Mouse (Mus musculus) limb, embryonic 10.5 days (tissue): ENCODE data around the gene Exosc1. TPM values are rescaled to one million over a fixed set of nuclear protein-coding genes. Genes with fewer than 3 reads are reported as not detected.
A peak's percentile ranks its signal among the peaks of the same experiment; 100 is the strongest.

Experiments used
- DNase-seq: peaks from one replicate; pipeline ENCODE4 v3.0.0-alpha.2; 2017; ENCODE audit warnings: low spot score
- H3K27ac ChIP-seq: fragments of 300-500 bp; sonication (generic); 2 replicates; pipeline ENCODE4 v1.5.1; 2016; ENCODE audit warnings: mild to moderate bottlenecking
- H3K27me3 ChIP-seq: fragments of 300-500 bp; sonication (generic); 2 replicates; pipeline ENCODE4 v1.6.1; 2016; ENCODE audit warnings: low read depth, mild to moderate bottlenecking; ENCODE audit not compliant: poor library complexity, severe bottlenecking
- H3K36me3 ChIP-seq: fragments of 300-500 bp; sonication (generic); 2 replicates; pipeline ENCODE4 v1.6.1; 2016; ENCODE audit warnings: mild to moderate bottlenecking, moderate library complexity
- H3K4me1 ChIP-seq: fragments of 300-500 bp; sonication (generic); 2 replicates; pipeline ENCODE4 v1.6.1; 2016
- H3K4me3 ChIP-seq: fragments of 300-500 bp; sonication (generic); 2 replicates; pipeline ENCODE4 v1.5.1; 2016; ENCODE audit warnings: mild to moderate bottlenecking, moderate library complexity
- H3K9me3 ChIP-seq: fragments of 300-500 bp; sonication (generic); replicated peaks from 2 replicates; pipeline ENCODE4 v1.6.1; 2016; ENCODE audit warnings: mild to moderate bottlenecking
- WGBS: fragments of 180-500 bp; shearing (Covaris S2); methylation state at CpG from one replicate; pipeline ENCODE4 v1.1.7; 2016; 5-methylcytosine and 5-hydroxymethylcytosine counted together
- polyA plus RNA-seq: library from polyadenylated mRNA; unstranded; fragments of >200 nt; fragmentation: Nextera tagmentation; extraction: Ambion mirVana; gene quantifications from 2 replicates; pipeline ENCODE4 v1.2.1, GENCODE M21; 2016

The Exosc1 gene
- polyA plus RNA-seq: 91.7 and 102 TPM in 2 replicates

- under 1% methylated on average over 47 of the region's 47 CpGs for WGBS
- H3K4me3 ChIP-seq: peak within 1 kb of the TSS; percentile 92
- peak; percentile 98 for DNase-seq
- H3K27me3 ChIP-seq: no peaks in the 10 kb centered on the region
- H3K9me3 ChIP-seq: no peaks in the 10 kb centered on the region
- H3K4me1 ChIP-seq: peaks cover 18% of the 10 kb centered on the region
- peaks cover 54% of the 10 kb centered on the region for H3K36me3 ChIP-seq
- peak within 1 kb of the TSS; percentile 89 for H3K27ac ChIP-seq
These were observed at the start of gene Exosc1, which contains the start of gene Zdhhc16 for GRCm38 (mm10) chr19:41933179-41934086. Exosc1 (minus strand) TSS chr19:41933423. Zdhhc16 (plus strand) TSS chr19:41933480.

- H3K9me3 ChIP-seq: no peaks in the 10 kb centered on the region
- H3K4me3 ChIP-seq: peak overlapping the region; percentile 77
- no peak for DNase-seq
- peak overlapping the region; percentile 91 for H3K27ac ChIP-seq
- H3K36me3 ChIP-seq: peaks cover 1% of the 10 kb centered on the region; the same call in 1 of the 2 replicates
- peaks cover 20% of the 10 kb centered on the region for H3K4me1 ChIP-seq
- peaks cover 14% of the 10 kb centered on the region for H3K27me3 ChIP-seq
- 6% methylated on average over 4 of the region's 4 CpGs for WGBS
These were observed 49.5 kb upstream of the Exosc1 start for GRCm38 (mm10) chr19:41982791-41983150.

DNA sequence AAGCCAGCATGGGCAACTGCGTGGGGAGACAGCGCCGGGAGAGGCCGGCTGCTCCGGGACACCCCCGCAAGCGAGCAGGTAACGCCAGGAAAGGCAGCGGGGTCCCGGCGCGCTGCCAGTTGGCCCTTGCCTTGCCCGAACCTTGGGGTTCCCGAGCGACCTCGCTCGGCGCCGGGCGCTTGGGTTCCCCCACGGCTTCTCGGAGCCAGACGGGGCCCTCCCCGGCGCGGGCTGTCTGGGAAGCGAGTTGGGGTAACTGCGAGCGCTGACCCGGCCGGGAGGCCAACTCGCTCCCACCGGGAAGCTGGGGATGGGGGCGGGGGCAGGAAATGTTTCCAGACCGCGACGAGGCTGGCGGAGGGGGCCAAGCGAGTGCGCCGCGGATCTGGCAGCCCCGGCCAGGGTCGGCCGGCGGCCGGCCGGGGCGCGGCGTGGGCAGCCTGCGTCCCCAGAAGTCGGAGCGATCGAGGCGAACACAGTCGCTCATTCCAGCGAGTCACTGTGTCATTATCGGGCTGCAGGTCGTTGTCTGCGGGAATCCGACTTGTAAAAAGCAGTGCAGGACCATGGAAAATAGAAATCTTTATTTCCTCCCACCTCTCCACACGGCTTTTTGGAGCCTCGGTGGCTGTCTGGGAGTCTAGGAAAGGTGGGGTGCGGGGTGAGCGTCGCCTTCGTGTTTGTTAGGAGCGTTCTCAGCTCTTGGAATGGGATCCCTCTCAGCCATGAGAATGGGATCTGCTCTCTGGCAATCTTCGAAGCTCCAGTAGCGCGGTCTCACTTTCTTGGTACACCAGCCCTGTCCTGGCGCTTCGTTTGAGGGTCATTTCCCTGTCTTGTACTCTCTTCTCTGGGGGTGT lies 48.9 kb upstream of the Exosc1 start:
- H3K36me3 ChIP-seq: peaks cover 4% of the 10 kb centered on the region; the same call in 1 of the 2 replicates
- peak overlapping the region; percentile 77 for H3K4me3 ChIP-seq
- WGBS: under 1% methylated on average over 74 of the region's 74 CpGs
- peaks cover 14% of the 10 kb centered on the region for H3K27me3 ChIP-seq
- no peaks in the 10 kb centered on the region for H3K9me3 ChIP-seq
- H3K4me1 ChIP-seq: peaks cover 24% of the 10 kb centered on the region
- DNase-seq: peak; percentile 74
- H3K27ac ChIP-seq: peak overlapping the region; percentile 91

- no peak for DNase-seq
- peaks cover 7% of the 10 kb centered on the region for H3K36me3 ChIP-seq
- WGBS: under 1% methylated on average over 33 of the region's 33 CpGs
- H3K27me3 ChIP-seq: peaks cover 14% of the 10 kb centered on the region
- H3K27ac ChIP-seq: peak within 1 kb of the TSS; percentile 91
- peak within 1 kb of the TSS; percentile 77 for H3K4me3 ChIP-seq
- no peaks in the 10 kb centered on the region for H3K9me3 ChIP-seq
- peaks cover 29% of the 10 kb centered on the region for H3K4me1 ChIP-seq
These were observed 48.3 kb upstream of the Exosc1 start, which contains the start of gene Ubtd1 for GRCm38 (mm10) chr19:41981595-41981927. Ubtd1 (plus strand) TSS chr19:41981763.

- Histone ChIP-seq H3K4me3 (peak within 1 kb of the TSS; percentile 77), H3K27me3 (peaks cover 14% of the 10 kb centered on the region), H3K36me3 (peaks cover 9% of the 10 kb centered on the region), H3K9me3 (no peaks in the 10 kb centered on the region), H3K4me1 (peaks cover 32% of the 10 kb centered on the region), H3K27ac (peak within 1 kb of the TSS; percentile 91)
- WGBS: under 1% methylated on average over 67 of the region's 68 CpGs
- DNase-seq: peak; percentile 98
These were observed 47.8 kb upstream of the Exosc1 start, which contains the start of gene Mms19 for GRCm38 (mm10) chr19:41980819-41981594. Mms19 (minus strand) TSS chr19:41981157.

DNA sequence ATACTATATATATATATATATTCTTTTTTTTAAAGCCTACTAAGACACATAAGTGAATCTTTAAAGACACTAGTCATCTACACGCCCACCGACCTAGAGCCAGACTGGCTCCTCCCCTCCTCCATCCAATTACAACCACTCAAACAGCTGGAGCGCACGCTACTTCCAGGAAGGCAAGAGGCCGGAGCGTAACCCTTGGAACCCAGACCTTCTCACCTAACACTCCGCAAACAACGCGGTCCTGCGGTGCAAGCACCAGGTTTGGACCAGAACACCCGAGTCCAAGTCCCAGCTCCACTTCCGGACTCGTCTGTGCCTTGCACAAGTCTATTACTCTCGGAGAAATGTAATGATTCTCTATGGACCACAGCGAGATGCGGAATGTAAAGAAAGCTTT lies 47.2 kb upstream of the Exosc1 start:
- peaks cover 32% of the 10 kb centered on the region for H3K4me1 ChIP-seq
- under 1% methylated on average over 16 of the region's 16 CpGs for WGBS
- peaks cover 14% of the 10 kb centered on the region for H3K27me3 ChIP-seq
- H3K27ac ChIP-seq: peak overlapping the region; percentile 91
- H3K36me3 ChIP-seq: peaks cover 9% of the 10 kb centered on the region
- peak overlapping the region; percentile 77 for H3K4me3 ChIP-seq
- no peaks in the 10 kb centered on the region for H3K9me3 ChIP-seq
- DNase-seq: peak; percentile 76

DNA sequence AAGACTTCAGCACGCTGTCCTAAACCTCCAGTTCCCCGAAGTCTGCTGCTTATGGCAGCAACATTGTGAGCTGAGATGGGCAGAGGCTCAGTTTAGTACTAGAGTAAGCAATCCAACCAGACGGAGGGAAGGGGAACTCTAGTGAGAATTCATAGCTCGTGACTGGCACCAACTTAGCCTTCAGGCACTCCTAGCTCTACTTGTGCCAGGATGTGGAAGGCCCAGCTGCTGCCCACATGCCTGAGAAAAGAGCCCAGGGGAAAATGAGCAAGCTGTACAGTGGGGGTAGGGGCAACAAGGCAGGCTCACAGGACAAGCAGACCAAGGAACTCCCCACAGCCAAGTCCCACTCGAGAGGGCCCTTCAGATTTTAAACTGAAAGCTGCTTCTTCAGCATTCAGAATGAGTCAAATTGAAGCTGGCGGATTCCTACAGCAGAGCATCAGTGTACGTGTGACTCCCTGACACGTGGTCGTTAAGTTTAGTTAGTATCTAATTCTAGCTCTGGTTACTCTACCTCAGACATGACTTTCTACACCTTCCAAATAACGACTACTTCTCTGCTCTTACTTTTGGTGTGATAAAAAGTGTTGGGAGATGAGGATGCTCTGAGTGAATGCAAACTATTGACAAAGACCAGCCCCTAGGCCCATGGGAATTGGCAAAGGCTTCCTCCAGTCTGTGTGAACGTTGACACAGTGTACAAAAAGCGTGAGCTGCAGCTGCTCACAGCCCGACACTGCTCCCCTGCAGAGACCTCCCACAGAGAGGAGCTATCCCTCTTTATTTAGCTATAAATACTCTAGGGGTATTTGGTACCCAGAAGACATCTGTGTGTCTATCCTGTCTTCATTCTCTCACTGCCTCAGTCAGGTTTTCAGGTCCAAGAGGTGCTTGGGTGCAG lies 40.9 kb upstream of the Exosc1 start:
- no peaks in the 10 kb centered on the region for H3K9me3 ChIP-seq
- peaks cover 29% of the 10 kb centered on the region for H3K36me3 ChIP-seq
- no peak overlapping the region for H3K27ac ChIP-seq
- H3K4me1 ChIP-seq: peaks cover 20% of the 10 kb centered on the region
- 74% methylated on average over 13 of the region's 13 CpGs for WGBS
- H3K27me3 ChIP-seq: no peaks in the 10 kb centered on the region
- no peak for DNase-seq
- H3K4me3 ChIP-seq: no peak overlapping the region

DNA sequence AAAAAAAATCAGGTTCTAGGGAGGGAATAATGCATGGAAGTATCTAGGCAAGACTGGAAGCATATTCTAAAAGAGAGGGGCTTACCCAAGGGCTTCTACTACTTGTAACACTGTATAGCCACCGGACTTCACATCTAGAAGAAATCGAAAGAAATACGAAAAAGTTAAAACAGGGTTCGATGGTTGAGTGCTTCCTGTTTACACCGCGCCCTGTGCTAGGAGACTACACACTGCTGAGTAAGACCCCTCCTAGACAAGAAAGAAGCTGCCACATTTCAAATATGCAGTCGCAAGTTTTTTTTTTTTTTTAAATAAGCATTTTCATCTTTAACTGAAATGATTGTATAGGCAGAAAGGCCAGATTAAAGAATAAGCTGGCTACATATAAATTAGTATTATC lies 36.4 kb upstream of the Exosc1 start:
- no peaks in the 10 kb centered on the region for H3K27me3 ChIP-seq
- peaks cover 62% of the 10 kb centered on the region for H3K36me3 ChIP-seq
- H3K27ac ChIP-seq: no peak overlapping the region
- no peak for DNase-seq
- no peak overlapping the region for H3K4me3 ChIP-seq
- no peaks in the 10 kb centered on the region for H3K9me3 ChIP-seq
- H3K4me1 ChIP-seq: peaks cover 3% of the 10 kb centered on the region; the same call in 1 of the 2 replicates
- WGBS: 97% methylated on average over 7 of the region's 7 CpGs

DNA sequence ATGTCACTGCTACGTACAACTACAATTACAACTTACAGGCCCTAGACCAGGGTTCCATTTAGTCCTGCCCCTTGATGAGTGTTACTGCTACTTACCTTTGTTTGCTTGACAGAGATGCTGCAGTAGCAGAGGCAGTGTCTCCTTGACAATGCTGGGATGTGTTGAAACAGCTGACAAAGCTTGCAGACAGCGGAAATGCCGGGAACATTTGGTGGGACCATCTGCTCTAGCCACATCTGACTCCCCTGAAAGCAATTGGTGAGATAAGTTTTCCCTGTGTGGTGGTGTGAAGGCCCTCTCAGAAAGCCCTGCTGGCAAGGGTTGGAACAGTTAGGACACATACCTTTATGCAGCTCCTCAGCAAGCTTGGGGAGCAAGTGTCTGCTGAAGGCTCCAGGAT lies 20.4 kb upstream of the Exosc1 start:
- DNase-seq: no peak
- peaks cover 98% of the 10 kb centered on the region for H3K36me3 ChIP-seq

GRCm38 (mm10) chr19:41952287-41952686 lies 19.1 kb upstream of the Exosc1 start:
- Histone ChIP-seq H3K36me3 (peaks cover 98% of the 10 kb centered on the region), H3K9me3 (no peaks in the 10 kb centered on the region), H3K4me1 (no peaks in the 10 kb centered on the region), H3K4me3 (no peak overlapping the region), H3K27ac (no peak overlapping the region), H3K27me3 (no peaks in the 10 kb centered on the region)
- no peak for DNase-seq
- 87% methylated on average over 4 of the region's 4 CpGs for WGBS

More for the DNA sequence above, 20.4 kb upstream of the Exosc1 start:
- Histone ChIP-seq H3K4me1 (no peaks in the 10 kb centered on the region), H3K27ac (no peak overlapping the region), H3K27me3 (no peaks in the 10 kb centered on the region), H3K9me3 (no peaks in the 10 kb centered on the region), H3K4me3 (no peak overlapping the region)
- 89% methylated on average over 3 of the region's 3 CpGs for WGBS

DNA sequence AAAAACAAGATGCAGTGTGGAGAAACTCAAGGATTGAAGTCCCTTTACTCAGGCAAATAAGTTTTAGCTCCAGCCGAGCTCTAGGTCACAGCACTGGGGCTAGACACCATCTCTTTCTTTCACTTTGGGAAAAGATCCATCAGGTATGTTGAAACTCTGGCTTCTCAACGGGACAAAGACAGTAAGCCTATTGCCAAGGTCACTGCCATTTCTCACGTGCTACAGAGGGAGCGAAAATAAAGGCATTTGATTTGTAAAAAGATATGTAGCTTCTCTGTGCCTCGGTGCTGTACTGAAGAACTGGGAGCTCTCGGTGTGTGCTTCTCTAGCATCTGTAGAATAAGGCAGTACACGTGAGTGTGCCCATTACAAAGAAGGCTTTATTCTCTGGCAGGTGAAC lies 10.6 kb upstream of the Exosc1 start:
- 91% methylated on average over 7 of the region's 7 CpGs for WGBS
- H3K27ac ChIP-seq: no peak overlapping the region
- H3K9me3 ChIP-seq: no peaks in the 10 kb centered on the region
- H3K4me1 ChIP-seq: no peaks in the 10 kb centered on the region
- H3K27me3 ChIP-seq: no peaks in the 10 kb centered on the region
- H3K4me3 ChIP-seq: no peak overlapping the region
- H3K36me3 ChIP-seq: peaks cover 97% of the 10 kb centered on the region
- no peak for DNase-seq
